Mouse (Mus musculus) olfactory bulb, adult 2 months (tissue): Measurements from ENCODE around the gene Arhgef2. TPM values are rescaled to one million over a fixed set of nuclear protein-coding genes. Genes with fewer than 3 reads are reported as not detected.
"Not testable (repeated sequence)": the region's sequence is repeated elsewhere in the genome, so short reads cannot be mapped to it uniquely, and the experiment has no call there.

Source experiments
- H3K27ac ChIP-seq: fragments of 200-500 bp; 2 replicates; pipeline ENCODE4 v1.5.1; 2012; ENCODE audit warnings: low read depth, low read length; ENCODE audit not compliant: insufficient read depth
- H3K4me1 ChIP-seq: fragments of 200-500 bp; 2 replicates; pipeline ENCODE4 v1.6.1; 2012; ENCODE audit warnings: low read length; ENCODE audit not compliant: control insufficient read depth, insufficient read depth
- H3K4me3 ChIP-seq: fragments of 200-500 bp; 2 replicates; pipeline ENCODE4 v1.5.1; 2012; ENCODE audit warnings: mild to moderate bottlenecking, low read depth, low read length, moderate library complexity; ENCODE audit not compliant: insufficient read depth
- CTCF ChIP-seq: fragments of 200-500 bp; IDR thresholded peaks from 2 replicates; pipeline ENCODE4 v1.5.1; 2012; ENCODE audit warnings: low read depth, mild to moderate bottlenecking, low read length, moderate library complexity; ENCODE audit not compliant: insufficient read depth
- POLR2A ChIP-seq: fragments of 200-500 bp; IDR thresholded peaks from 2 replicates; pipeline ENCODE4 v1.6.1; 2012; ENCODE audit warnings: mild to moderate bottlenecking, low read depth, low read length, moderate library complexity; ENCODE audit not compliant: insufficient read depth
- WGBS: fragments of 180-500 bp; shearing (Covaris S2); methylation state at CpG from one replicate; pipeline ENCODE4 v1.1.7; 2018; 5-methylcytosine and 5-hydroxymethylcytosine counted together
- polyA plus RNA-seq: library from polyadenylated mRNA; stranded (reverse); fragments of >200 nt; gene quantifications from 2 replicates; pipeline ENCODE4 v1.2.4, GENCODE M21; 2012; ENCODE audit warnings: low replicate concordance; ENCODE audit not compliant: missing spikeins, insufficient read depth, insufficient read length

Arhgef2 gene
- polyA plus RNA-seq, result not detected in 2 replicates

DNA sequence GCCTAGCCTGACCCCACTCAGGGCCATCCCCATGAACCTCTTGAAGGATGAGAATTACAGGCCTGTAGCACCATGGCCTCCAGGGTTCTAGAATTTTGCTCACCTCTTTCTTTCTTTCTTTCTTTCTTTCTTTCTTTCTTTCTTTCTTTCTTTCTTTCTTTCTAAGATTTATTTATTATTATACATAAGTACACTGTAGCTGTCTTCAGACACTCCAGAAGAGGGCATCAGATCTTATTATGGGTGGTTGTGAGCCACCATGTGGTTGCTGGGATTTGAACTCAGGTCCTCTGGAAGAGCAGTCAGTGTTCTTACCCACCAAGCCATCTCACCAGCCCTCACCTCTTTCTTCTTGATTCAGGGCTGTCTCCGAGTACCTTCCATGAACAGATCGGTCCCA lies at the start of gene Arhgef2:
Gene Arhgef2, plus strand, starts transcription at position 301 of the 400 bp plus-strand sequence.
- not testable (repeated sequence) for H3K4me1 ChIP-seq, H3K27ac ChIP-seq, H3K4me3 ChIP-seq
- 95% methylated on average over 2 of the region's 2 CpGs for WGBS

GRCm38 (mm10) chr3:88556616-88557015 lies 49.1 kb upstream of the Arhgef2 start:
- no peak for TF ChIP-seq POLR2A
- TF ChIP-seq CTCF, result no peak
- 95% methylated on average over 8 of the region's 8 CpGs for WGBS

DNA sequence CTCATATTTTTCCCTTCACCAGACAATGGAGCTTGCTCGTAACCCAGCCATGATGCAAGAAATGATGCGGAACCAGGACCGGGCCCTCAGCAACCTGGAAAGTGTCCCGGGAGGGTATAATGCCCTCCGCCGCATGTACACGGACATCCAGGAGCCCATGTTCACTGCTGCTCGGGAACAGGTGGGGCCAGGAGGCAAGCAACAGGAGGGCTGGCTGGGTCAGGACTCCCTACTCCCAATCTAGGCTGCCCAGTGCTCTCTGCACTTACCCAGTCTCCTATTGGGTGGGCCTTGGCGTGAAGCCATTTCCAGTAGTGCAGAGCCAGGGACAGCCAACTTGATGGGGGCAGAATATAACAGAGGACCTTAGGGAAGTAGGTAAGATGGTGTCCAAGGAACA lies 46.2 kb upstream of the Arhgef2 start:
- no peak for TF ChIP-seq CTCF
- no peak for TF ChIP-seq POLR2A
- 91% methylated on average over 9 of the region's 9 CpGs for WGBS

More at GRCm38 (mm10) chr3:88556616-88557015, 49.1 kb upstream of the Arhgef2 start:
- H3K4me1 ChIP-seq, result peaks cover 9% of the 10 kb centered on the region
- H3K4me3 ChIP-seq, result no peak overlapping the region
- H3K27ac ChIP-seq, result no peak overlapping the region

DNA sequence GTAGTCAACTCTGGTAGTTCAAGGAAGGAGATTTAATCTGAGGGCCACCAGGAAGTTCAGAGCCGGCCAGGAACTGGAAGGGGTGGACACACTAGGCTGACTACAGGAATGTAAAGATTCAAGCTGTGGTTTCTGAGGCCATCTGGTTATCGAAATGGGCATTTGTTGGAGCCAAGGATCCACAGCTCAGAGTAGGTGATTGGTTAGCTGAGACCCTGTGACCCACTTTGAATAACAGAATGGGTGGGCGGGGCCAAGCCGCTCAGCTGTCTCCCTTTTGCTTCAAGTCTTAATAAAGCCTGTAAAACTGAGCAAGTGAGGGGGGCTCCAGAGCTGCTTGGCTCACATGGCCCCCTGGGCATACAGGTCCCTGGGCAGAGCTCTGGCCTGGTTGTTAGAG lies 43.8 kb upstream of the Arhgef2 start:
- H3K4me3 ChIP-seq, result no peak overlapping the region
- H3K27ac ChIP-seq, result no peak overlapping the region
- 55% methylated on average over 4 of the region's 4 CpGs for WGBS
- TF ChIP-seq CTCF (no peak), POLR2A (no peak)
- H3K4me1 ChIP-seq, result no peaks in the 10 kb centered on the region

More for the DNA sequence above, 46.2 kb upstream of the Arhgef2 start:
- H3K4me3 ChIP-seq, result no peak overlapping the region
- peaks cover 8% of the 10 kb centered on the region for H3K4me1 ChIP-seq
- no peak overlapping the region for H3K27ac ChIP-seq

GRCm38 (mm10) chr3:88563442-88563841 lies 42.3 kb upstream of the Arhgef2 start:
- Histone ChIP-seq H3K27ac (no peak overlapping the region), H3K4me1 (no peaks in the 10 kb centered on the region), H3K4me3 (no peak overlapping the region)
- TF ChIP-seq CTCF (no peak), POLR2A (no peak)
- 58% methylated on average over 4 of the region's 4 CpGs for WGBS

- WGBS, result 72% methylated on average over 7 of the region's 7 CpGs
These were observed 41.8 kb upstream of the Arhgef2 start for GRCm38 (mm10) chr3:88563966-88564365.

GRCm38 (mm10) chr3:88566116-88566515 lies 39.6 kb upstream of the Arhgef2 start:
- WGBS, result 93% methylated on average over 3 of the region's 3 CpGs
- Histone ChIP-seq H3K4me1 (no peaks in the 10 kb centered on the region), H3K4me3 (no peak overlapping the region), H3K27ac (no peak overlapping the region)
- TF ChIP-seq POLR2A, result no peak
- TF ChIP-seq CTCF, result no peak

More at GRCm38 (mm10) chr3:88563966-88564365, 41.8 kb upstream of the Arhgef2 start:
- no peaks in the 10 kb centered on the region for H3K4me1 ChIP-seq
- H3K4me3 ChIP-seq, result no peak overlapping the region
- TF ChIP-seq POLR2A (no peak), CTCF (no peak)
- no peak overlapping the region for H3K27ac ChIP-seq

DNA sequence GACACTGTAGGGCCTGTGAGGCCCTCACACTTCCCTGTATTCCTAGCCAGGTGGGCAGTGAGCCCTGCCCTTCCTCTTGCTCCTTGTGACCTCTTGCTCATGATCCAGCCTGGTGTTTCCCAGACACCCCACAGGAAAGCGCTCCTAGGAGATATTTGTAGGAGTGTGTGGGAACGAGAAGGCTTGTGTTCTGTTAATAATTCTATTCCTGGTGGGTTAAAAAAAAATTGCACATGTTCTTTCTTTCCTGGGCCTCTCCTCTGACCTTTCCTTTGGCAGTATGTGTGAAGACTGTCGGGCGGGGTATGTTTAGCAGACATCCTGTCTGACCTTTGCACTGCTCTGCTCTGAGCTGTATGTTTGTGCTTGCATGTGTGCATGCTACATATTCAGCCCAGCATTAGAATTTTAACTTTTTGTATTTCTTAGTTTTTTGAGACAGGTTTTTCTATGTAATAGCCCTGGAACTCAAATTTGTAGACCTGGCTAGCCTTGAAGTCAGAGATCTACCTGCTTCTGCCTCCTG lies 39.2 kb upstream of the Arhgef2 start:
- Histone ChIP-seq H3K27ac (no peak overlapping the region), H3K4me1 (no peaks in the 10 kb centered on the region), H3K4me3 (no peak overlapping the region)
- TF ChIP-seq POLR2A (no peak), CTCF (no peak)
- 65% methylated on average over 4 of the region's 4 CpGs for WGBS

DNA sequence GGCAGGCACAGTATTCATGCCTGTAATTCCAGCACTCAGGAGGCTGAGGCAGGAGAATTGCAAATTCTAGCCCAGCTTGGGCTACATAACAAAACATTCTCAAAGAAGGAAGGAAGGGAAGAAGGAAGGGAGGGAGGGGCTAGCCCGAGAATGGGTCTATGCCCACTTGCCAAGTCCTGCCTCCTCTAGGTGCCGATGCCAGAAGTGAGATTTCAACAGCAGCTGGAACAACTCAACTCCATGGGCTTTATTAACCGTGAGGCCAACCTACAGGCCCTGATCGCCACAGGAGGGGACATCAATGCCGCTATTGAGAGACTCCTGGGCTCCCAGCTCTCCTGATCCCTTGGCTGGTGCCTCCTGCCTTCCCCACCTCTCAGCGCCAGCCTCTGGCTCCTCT lies 37.9 kb upstream of the Arhgef2 start:
- 82% methylated on average over 6 of the region's 6 CpGs for WGBS
- H3K4me1 ChIP-seq, result no peaks in the 10 kb centered on the region
- H3K27ac ChIP-seq, result no peak overlapping the region
- no peak for TF ChIP-seq POLR2A
- TF ChIP-seq CTCF, result no peak
- no peak overlapping the region for H3K4me3 ChIP-seq

- TF ChIP-seq POLR2A, result no peak
- 98% methylated on average over 2 of the region's 2 CpGs for WGBS
- H3K27ac ChIP-seq, result no peak overlapping the region
- no peaks in the 10 kb centered on the region for H3K4me1 ChIP-seq
- no peak overlapping the region for H3K4me3 ChIP-seq
These were observed 37.2 kb upstream of the Arhgef2 start for GRCm38 (mm10) chr3:88568615-88569014.
